Mouse (Mus musculus): ENCODE data around the gene Phlda2.

Gene Phlda2

DNA sequence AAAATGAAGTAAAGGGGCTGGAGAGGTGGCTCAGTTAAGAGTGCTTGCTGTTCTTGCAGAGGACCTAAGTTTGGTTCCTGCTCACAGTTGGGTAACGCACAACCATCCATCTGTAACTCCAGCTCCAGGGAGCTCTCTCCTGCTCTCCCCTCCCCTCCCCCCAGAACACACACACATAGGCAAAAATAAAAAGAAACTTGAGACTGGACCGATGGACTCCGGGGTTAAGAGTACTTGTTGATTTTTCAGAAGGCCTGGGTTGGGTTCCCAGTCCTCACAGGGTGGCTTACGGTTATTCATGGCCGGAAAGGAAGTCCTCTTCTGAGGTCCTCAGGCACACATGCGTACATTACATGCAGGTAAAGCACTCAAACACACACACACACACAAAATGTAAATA is 976 bp upstream of the Phlda2 start:
- no peak for DNase-seq (ENCODE audit: low spot score)

DNA sequence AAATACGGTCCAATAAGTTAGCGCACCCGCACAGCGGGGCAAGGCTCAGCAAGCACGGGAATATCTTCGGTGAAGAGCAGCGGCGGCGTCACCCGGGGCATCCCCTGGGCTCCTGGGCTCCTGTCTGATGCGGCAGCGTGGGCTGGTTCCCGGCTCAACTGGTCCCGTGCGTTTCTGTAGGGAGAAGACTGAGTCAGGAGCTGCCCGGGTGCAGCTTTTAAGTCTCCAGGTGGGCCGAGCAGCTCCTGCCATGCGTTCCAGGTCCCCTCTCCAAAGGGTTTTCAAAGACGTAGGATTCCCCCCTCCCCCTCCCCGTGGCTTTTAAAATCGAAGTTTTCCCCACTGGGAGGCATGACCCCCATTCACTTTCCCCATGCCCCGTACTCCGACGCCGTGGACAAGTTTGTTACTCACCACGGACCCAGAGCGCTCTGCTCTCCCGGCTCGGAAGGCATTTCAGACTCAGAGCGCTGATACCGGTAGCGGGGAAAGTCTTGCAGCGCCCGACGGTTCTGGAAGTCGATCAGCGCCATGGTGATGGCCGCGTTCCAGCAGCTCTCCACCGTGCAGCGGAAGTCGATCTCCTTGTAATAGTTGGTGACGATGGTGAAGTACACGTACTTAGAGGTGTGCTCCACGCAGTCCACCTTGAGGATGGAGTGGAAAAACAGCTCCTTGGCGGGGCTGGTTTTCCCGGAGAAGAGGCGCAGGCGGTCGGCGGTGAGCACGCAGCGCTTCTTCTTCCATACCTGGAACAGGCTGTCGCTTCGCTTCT is 1.1 kb downstream of the Phlda2 start:
- peak; percentile 53 for DNase-seq (ENCODE audit: low spot score)

GRCm38 (mm10) chr7:143500912-143501311 is 2.0 kb downstream of the Phlda2 start:
- no peak for DNase-seq (ENCODE audit: low spot score)

DNA sequence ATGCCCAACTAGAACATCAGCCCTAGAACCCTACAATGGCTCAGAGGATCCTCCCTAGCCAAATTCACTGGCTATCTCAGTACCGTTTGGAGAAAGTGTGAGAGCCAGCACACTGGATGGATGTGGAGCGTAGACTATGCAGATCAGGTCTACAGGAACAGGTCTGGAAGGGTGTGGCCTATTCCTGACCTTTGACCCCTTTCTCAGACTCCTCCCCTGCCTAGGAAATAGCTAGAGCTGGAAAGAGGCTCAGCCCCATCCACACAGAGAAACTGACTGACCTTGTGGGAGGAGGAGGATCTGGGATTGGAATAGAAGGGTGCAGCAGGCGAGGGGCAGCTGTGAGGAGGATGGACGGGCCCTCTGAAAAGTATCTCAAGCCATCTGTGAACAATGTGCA is 4.4 kb downstream of the Phlda2 start:
- DNase-seq (ENCODE audit: low spot score): no peak

- no peak for DNase-seq (ENCODE audit: low spot score)
Measured at GRCm38 (mm10) chr7:143495104-143495961, 7.6 kb downstream of the Phlda2 start.

DNA sequence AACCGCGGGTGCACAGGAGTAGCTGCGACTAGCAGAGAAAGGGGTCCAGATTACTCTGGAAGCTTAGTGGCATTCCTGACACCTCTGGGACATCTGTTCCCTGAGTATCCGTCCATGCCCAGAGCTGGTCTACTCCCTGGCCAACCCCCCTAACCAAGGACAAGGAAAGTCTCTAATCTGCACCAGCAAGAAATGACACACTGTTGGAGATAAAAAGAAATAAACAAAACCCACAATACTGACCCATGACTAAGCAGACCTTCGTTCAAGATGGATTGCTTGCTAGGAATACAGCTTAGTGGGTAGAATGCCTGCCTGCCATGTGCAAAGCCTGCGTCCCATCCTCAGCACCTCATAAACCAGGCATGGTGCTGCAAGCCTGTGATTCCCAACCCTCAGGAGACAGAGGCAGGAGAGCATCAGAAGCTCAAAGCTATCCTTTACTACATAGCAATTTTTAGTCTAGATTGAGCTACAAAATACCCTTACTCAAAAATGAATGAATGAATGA is 9.3 kb downstream of the Phlda2 start:
- no peak for DNase-seq (ENCODE audit: low spot score)

- DNase-seq (ENCODE audit: low spot score): no peak
Measured at GRCm38 (mm10) chr7:143489735-143490134, 13.2 kb downstream of the Phlda2 start.

DNA sequence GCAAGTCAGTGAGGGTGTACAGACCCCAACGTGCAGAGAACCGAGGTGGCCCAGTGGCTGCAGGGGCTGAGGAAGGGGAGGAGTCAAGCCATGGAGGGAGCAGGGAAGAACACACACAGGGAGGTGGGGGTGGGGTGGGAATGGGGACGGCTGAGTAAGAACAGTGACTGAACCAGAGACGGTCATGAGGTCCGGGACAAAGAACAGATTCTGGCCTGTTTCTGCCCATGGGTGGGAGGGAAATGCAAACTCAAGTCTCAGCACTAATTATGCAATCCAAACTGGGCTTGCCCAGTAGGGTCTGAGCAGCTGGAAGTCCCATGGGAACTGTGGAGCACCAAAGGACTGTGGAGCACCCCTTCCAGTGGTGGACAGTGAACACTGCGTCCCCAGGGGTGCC is 20.4 kb downstream of the Phlda2 start:
- no peak for DNase-seq (ENCODE audit: low spot score)

- DNase-seq (ENCODE audit: low spot score): no peak
Measured at GRCm38 (mm10) chr7:143481806-143482387, 21.1 kb downstream of the Phlda2 start.

GRCm38 (mm10) chr7:143480498-143480897 is 22.5 kb downstream of the Phlda2 start:
- DNase-seq (ENCODE audit: low spot score): peak; percentile 73

GRCm38 (mm10) chr7:143477800-143478199 is 25.1 kb downstream of the Phlda2 start:
- DNase-seq (ENCODE audit: low spot score): no peak

DNA sequence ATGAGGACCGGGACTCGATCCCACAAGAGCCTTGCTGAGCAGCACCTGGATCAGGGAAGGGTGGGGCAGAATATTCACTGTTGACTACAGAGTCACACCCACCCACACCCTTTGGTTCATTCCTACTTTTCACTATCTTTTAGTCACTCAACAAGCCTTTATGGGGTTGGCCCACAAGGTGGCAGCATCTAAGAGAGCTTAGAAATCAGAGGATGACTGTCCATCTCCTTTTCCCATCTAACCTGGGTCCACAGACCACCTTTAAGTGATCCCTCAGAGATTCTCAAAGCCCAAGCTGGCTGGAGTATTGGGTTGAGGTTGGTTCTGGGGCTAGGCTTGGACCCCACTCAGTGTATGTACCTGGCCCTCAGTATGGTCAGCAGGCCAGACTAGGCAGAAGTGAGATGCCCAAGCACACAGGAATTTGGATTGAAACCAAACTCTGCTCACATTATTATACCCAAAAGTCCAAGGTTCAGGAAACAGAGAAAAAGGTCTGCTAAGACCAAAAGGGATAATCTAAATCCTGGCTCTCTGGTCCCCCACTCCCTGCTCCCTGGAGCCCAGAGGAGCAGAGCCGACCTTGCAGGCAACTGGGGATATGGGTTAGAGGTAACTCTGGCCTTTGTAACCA is 26.1 kb downstream of the Phlda2 start:
- DNase-seq (ENCODE audit: low spot score): no peak

GRCm38 (mm10) chr7:143475876-143476275 is 27.1 kb downstream of the Phlda2 start:
- no peak for DNase-seq (ENCODE audit: low spot score)

- DNase-seq (ENCODE audit: low spot score): no peak
Measured at GRCm38 (mm10) chr7:143474811-143475210, 28.1 kb downstream of the Phlda2 start.

GRCm38 (mm10) chr7:143473347-143474101 is 29.4 kb downstream of the Phlda2 start, which contains the start of gene Slc22a18:
Slc22a18 (plus strand) TSS chr7:143473736.
- DNase-seq (ENCODE audit: low spot score): no peak

- peak; percentile 91 for DNase-seq (ENCODE audit: low spot score)
Measured at GRCm38 (mm10) chr7:143469946-143470345, 33.0 kb downstream of the Phlda2 start.

DNA sequence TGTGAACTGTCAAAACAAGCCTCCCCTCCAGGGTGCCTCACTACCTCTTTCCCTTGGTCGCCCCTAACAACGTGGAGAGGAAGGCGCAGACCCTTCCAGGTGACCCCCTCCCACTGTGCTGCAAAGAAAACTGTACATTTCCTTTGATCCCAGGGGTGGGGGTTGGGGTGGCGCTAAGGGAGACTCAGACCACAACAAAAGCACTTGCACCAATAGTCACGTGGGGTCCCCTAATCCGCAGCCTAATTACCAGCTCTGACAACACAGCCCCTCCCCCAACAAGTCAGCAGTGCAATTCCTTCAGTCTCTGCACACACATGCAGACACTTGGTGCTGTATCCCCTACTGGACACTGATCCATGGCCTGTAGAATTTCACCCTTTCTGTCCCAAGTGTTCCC is 35.2 kb downstream of the Phlda2 start:
- peak; percentile 67 for DNase-seq (ENCODE audit: low spot score)

DNA sequence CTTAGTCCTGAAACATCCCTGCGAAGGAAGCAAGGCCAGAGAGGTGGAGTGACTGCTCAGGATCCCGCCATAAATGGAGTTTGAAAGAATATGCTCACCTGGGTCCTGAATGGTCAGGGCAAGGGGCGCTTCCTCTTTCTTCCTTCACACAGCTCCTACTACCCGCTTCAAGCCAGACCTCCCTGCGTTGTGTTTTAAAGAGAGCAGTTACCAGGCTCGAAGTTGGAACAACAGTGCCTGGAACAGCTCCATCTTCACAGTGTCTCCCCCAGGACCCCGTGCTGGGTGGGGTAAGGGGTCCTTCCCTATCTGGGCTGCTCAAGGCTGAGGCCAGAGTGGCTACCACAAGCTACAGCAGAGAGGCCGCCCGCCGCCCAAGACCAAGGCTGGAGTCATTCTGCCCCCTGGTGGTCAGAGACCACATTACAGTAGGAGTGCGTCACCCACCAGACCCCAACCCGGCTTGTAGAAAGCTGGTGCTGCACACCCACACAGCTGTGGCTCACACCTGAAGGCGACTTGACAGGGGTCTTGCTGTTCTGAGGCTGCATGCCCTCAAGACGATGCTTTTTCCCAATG is 36.8 kb downstream of the Phlda2 start:
- DNase-seq (ENCODE audit: low spot score): peak; percentile 95

GRCm38 (mm10) chr7:143464811-143465560 is 38.0 kb downstream of the Phlda2 start:
- peak; percentile 53 for DNase-seq (ENCODE audit: low spot score)

- DNase-seq (ENCODE audit: low spot score): peak; percentile 95
Measured at GRCm38 (mm10) chr7:143463865-143464415, 39.0 kb downstream of the Phlda2 start.

All from retina, embryonic 14.5 days (tissue).